Comparison of ENCODE assay signal across 8 mouse cellular contexts in the genomic region with DNA sequence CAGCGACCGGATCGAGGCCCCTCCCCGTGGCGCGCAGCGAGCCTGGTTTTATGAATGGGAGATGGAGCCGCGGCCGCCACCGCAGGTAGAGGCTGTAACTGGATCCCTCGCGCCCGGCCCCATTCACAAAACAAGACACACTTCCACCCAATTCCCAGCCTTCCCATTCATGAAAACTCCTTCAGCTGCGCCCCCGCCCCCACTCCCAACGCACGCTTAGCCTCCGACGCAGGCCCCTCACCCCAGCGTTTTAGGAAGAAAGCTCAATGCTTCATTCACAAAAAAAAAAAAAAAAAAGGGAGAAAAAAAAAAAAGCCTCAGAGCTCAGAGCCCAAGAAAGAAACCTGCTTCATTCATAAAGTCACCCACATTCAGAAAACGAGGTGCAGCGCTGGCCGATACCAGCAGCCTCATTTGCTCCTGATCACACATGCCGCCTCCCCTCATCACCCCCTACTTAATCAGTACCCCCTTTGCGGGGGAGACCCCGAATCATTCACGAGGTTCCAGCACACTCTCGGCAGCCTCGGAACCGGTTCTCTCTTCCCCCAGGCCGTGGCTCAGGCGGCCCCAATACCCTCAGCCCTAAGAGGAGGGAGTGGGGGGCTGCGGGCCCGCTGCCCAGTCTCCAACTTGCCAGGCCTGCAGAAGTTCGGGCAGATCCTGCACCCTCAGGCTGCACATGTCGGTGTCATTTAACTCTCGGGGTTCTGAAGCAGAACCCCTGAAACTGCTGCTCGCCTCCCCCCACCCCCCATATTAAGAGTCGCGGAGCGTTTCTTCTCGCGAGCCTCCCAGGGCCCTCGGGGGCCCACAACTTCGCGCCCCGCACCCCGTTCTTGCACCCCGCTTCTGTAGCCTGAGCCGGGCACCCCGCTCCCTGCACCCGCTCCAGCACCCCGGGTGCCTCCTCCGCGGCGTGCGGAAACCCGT. TPM values are rescaled to one million over a fixed set of nuclear protein-coding genes. Genes with fewer than 3 reads are reported as not detected.
A peak's percentile ranks its signal among the peaks of the same experiment; 100 is the strongest.
DNase-seq lines count a peak whose midpoint lies in the region; ATAC-seq lines count a peak whose summit lies in the region.

No protein-coding gene starts in this region.

- under 1% methylated on average over 54 of the region's 59 CpGs for WGBS in hindbrain, embryonic 11.5 days

- no peaks in the 10 kb centered on the region for H3K9me3 ChIP-seq in hindbrain, embryonic 11.5 days (ENCODE audit: control insufficient read depth, low read length)

- H3K27me3 ChIP-seq in hindbrain, embryonic 11.5 days (ENCODE audit: control insufficient read depth, insufficient read depth, low read length): peaks cover 40% of the 10 kb centered on the region

- ATAC-seq in frontal cortex, adult (ENCODE audit: low TSS enrichment): peak; percentile 29
- ATAC-seq in hindbrain, embryonic 11.5 days (ENCODE audit: low FRiP score): peak; percentile 52

- H3K36me3 ChIP-seq in hindbrain, embryonic 11.5 days (ENCODE audit: control insufficient read depth, insufficient read depth, low read length): no peaks in the 10 kb centered on the region

- peak overlapping the region; percentile 99 for H3K4me2 ChIP-seq in hindbrain, embryonic 11.5 days (replicated peaks; ENCODE audit: low read depth, low read length)

- H3K4me1 ChIP-seq in hindbrain, embryonic 11.5 days (replicated peaks; ENCODE audit: control insufficient read depth, insufficient read depth, low read length): no peaks in the 10 kb centered on the region

- DNase-seq in NIH3T3 (ENCODE audit: low read depth): peak; percentile 87
- DNase-seq in cerebellum, adult 18-20 months: peak; percentile 76 to 77
- DNase-seq in hindbrain, embryonic 11.5 days (ENCODE audit: low spot score): peak; percentile 92
- DNase-seq in layer of hippocampus, postnatal 25 days (ENCODE audit: extremely low spot score in 1 of 2, low spot score in 1 of 2): peak; percentile 36 to 56
- peak; percentile 83 for DNase-seq in lung, postnatal 10 days
- DNase-seq in retina, postnatal 7 days (ENCODE audit: low read depth, low spot score): peak; percentile 61
- DNase-seq in urinary bladder, postnatal 4 days (ENCODE audit: low spot score in 2 of 2): peak; percentile 52 to 72

- H3K27ac ChIP-seq in hindbrain, embryonic 11.5 days (ENCODE audit: low read depth, low read length): peak overlapping the region; percentile 14; the same call in 1 of the 2 replicates

- H3K4me3 ChIP-seq in hindbrain, embryonic 11.5 days (ENCODE audit: low read depth, low read length): peak overlapping the region; percentile 66

- H3K9ac ChIP-seq in hindbrain, embryonic 11.5 days (ENCODE audit: low read depth, low read length): peak overlapping the region; percentile 66

RNA-seq across cellular contexts. Expression of a gene that starts 0.8 kb away (rescaled TPM):
- 12.8 and 17.5 TPM in 2 replicates for polyA plus RNA-seq in hindbrain, embryonic 11.5 days (2014; fragmentation: Nextera tagmentation; extraction: Ambion mirVana)
- 10 to 100 TPM; 51.4 to 56.1 TPM for total RNA-seq in layer of hippocampus, postnatal 25 days (2021)

Comparison
In these comparisons a context has a peak if more than half of its experiments do, and no peak if none do; other contexts are left out.
1. Peak in every context shown above with its lines: DNase-seq, ATAC-seq, H3K4me3 ChIP-seq and H3K27ac ChIP-seq.